Mouse (Mus musculus): ENCODE results near the gene Scgb1c1. TPM values are rescaled to one million over a fixed set of nuclear protein-coding genes. Genes with fewer than 3 reads are reported as not detected.

Scgb1c1 gene
- polyA plus RNA-seq, 1 experiment from 2014 or later: not detected

DNA sequence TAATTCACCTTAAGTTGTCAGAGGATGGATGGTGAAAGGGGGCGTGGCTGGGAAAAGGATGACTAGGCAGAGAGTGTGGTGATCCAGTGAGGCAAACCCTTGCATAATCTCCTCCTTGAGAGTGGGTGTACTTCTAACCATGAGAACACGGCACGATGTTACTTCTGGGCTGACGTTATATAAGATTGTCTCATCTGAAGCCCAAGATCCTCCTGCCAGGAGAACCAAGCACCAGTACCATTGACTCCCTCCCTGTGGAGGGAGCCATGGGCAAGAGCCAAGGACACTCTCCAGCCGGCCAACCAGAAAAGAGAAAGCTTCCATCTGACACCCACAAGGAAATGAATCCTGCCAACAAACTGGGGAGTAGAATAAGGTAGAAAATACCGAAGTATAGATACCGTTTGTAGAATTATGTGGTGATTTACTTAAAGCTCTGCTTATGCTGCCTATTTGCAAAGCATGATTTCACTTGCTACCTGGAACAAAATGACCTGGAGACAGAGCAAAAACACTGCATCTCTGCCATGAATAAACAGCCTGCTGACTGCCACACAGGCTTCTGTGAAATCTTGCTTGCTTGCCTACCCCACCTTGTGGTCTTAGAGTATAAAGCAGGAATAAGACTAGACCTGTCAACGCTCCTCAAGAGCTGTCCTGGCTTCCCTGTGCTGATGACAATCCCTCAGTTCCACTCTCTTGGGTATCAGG is 17.0 kb upstream of the Scgb1c1 start:
- Histone ChIP-seq H3K4me1 (no peaks in the 10 kb centered on the region), H3K9me3 (no peaks in the 10 kb centered on the region), H3K27ac (no peak overlapping the region), H3K4me3 (no peak overlapping the region), H3K4me2 (replicated peaks) (no peak overlapping the region), H3K27me3 (no peaks in the 10 kb centered on the region), H3K9ac (no peak overlapping the region), H3K36me3 (no peaks in the 10 kb centered on the region)
- WGBS: 45% methylated on average over 8 of the region's 8 CpGs
- no peak for ATAC-seq (ENCODE audit: insufficient number of reproducible peaks, insufficient read depth, low FRiP score, low TSS enrichment)

DNA sequence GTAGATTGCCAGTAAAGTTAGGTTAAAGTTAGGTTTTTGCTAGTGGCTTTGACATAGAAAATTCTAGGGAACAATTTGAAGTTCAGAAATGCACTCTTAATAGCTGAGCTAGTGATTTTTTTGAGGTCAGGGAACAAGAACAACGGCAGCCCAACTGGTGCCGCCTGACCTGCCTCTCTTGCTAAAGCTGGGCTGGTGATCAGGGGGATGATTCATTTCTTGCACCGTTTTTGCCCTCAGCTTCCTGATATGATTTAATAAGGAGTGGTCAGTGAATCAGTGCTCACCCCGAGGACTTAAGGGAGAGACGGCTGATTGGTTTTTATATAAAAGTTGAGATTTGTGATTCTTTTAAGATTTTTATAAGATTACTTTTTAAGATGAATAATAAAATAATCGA is 13.9 kb upstream of the Scgb1c1 start:
- Histone ChIP-seq H3K9me3 (no peaks in the 10 kb centered on the region), H3K4me1 (no peaks in the 10 kb centered on the region), H3K27ac (no peak overlapping the region), H3K36me3 (no peaks in the 10 kb centered on the region), H3K4me2 (replicated peaks) (no peak overlapping the region), H3K4me3 (no peak overlapping the region), H3K27me3 (no peaks in the 10 kb centered on the region), H3K9ac (no peak overlapping the region)
- 70% methylated on average over 6 of the region's 6 CpGs for WGBS
- no peak for ATAC-seq (ENCODE audit: insufficient number of reproducible peaks, insufficient read depth, low FRiP score, low TSS enrichment)

DNA sequence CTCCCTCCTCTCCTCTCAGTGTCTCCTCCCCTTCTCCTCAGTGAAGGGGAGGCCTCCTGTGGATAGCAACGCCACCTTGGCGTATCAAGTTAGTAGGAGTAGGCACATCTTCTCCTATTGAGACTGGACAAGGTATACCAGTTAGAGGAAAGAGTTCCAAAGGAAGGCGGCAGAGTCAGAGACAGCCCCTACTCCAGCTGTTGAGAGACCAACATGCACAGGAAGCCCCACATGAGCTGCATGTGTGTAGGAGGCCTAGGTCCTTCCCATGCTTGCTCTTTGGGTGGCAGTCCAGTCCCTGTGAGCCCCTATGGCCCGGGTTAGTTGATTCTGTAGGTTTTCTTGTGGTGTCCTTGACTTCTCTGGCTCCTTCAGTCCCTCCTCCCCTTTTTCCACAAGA is 12.0 kb upstream of the Scgb1c1 start:
- Histone ChIP-seq H3K4me3 (no peak overlapping the region), H3K9ac (no peak overlapping the region), H3K36me3 (no peaks in the 10 kb centered on the region), H3K4me1 (no peaks in the 10 kb centered on the region), H3K4me2 (replicated peaks) (no peak overlapping the region), H3K27ac (no peak overlapping the region), H3K27me3 (no peaks in the 10 kb centered on the region), H3K9me3 (no peaks in the 10 kb centered on the region)
- no peak for ATAC-seq (ENCODE audit: insufficient number of reproducible peaks, insufficient read depth, low FRiP score, low TSS enrichment)
- 79% methylated on average over 4 of the region's 4 CpGs for WGBS

DNA sequence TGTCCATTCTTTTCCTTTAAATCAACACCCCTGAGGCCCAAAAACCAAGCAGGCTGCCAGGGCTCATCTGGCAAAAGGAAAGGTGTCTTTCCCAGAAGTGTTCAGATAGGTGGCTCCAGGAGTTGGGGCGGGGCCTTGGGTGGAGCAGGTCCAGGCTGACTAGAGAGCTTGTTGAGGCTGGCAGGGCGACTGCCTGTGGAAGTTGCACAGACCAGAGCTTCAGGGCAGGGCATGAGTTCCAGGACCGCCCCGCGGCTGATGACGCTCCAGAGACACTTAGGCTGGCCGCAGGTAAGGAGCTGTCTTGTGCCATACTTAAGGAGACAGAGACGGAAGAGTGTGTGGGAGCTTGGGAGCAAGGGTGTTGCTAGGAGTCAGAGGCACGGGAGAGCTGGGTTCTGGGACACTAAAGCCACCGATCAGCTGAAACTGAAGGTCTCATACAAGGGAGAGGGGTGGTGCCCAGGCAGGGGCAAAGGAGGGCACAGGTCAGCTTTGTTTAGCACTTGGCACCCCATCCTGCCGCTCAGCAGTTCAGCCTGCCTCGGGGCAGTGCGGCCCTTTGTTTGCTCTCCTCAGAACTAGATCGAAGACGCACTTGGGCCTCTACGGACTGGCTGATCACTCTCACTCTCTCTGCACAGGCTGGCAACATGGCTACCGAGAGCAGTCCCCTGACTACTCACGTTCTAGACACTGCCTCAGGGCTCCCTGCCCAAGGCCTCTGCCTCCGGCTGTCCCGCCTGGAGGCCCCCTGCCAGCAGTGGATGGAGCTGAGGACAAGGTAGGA is 10.2 kb upstream of the Scgb1c1 start, which contains the start of gene Urah:
Gene Urah, plus strand, starts transcription at position 51 of the 790 bp plus-strand sequence.
- WGBS: 35% methylated on average over 20 of the region's 20 CpGs
- ATAC-seq (ENCODE audit: insufficient number of reproducible peaks, insufficient read depth, low FRiP score, low TSS enrichment): no peak
- Histone ChIP-seq H3K36me3 (no peaks in the 10 kb centered on the region), H3K27me3 (no peaks in the 10 kb centered on the region; the same call in none of the 2 replicates), H3K9me3 (no peaks in the 10 kb centered on the region), H3K9ac (no peak within 1 kb of the TSS), H3K27ac (no peak within 1 kb of the TSS), H3K4me1 (no peaks in the 10 kb centered on the region), H3K4me2 (replicated peaks) (no peak within 1 kb of the TSS), H3K4me3 (no peak within 1 kb of the TSS)

DNA sequence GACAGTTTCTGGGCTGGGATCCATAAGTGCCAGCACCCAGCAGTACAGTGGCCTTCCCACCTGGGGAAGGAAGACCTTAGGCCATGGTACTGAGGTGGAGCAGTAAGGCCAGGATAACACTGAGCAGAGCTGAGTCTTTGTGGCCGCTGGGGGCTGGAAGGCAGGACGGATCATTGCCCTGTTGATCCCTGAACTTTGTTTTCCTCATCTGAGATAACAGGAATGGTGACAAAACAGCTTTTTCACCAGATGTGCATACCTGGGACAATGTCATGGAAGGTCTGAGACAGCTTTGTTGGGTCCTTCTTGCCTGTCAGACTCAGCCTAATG is 9.6 kb upstream of the Scgb1c1 start:
- 73% methylated on average over 2 of the region's 2 CpGs for WGBS
- H3K36me3 ChIP-seq: no peaks in the 10 kb centered on the region
- peaks cover 2% of the 10 kb centered on the region for H3K27me3 ChIP-seq
- H3K9ac ChIP-seq: no peak overlapping the region
- H3K27ac ChIP-seq: no peak overlapping the region
- no peak overlapping the region for H3K4me3 ChIP-seq
- H3K4me2 ChIP-seq (replicated peaks): no peak overlapping the region
- no peaks in the 10 kb centered on the region for H3K4me1 ChIP-seq
- ATAC-seq (ENCODE audit: insufficient number of reproducible peaks, insufficient read depth, low FRiP score, low TSS enrichment): no peak
- no peaks in the 10 kb centered on the region for H3K9me3 ChIP-seq

DNA sequence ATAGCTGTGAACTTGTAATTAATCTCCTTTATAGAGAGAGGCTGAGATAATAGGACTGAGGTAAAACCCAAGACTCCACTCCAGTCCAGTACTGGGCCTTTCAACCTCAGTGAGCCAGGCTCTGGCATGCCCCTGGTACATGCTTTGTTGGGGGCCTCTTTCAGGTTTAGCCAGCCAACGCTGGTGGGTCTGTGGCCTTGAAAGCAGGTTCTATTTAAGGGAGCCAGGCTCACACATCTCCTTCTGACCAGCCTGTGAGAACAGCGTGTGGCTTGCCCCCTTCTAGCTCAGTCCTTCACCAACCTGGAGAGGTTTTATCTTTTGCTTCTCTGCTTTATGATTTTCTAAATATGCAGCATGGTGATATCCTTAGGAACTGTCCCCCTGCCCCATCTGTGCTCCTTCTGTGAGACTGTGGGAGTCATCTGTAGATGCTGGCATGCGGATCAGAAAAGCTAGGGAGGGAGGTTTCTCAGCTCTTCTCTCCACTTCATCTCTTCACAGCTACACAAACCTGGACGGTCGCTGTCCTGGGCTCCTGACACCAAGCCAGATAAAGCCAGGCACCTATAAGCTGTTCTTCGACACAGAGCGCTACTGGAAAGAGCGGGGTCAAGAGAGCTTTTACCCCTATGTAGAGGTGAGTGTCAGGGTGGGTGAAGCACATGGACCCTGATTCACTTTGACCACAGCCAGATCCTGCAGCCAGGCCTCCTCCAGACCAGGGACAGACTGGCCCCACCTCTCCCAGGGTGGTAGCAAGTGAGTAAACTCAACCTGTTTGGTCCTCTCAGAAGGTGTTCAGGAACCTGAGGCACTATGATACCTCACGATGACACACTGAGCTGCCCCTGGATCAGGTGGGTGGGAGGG is 8.9 kb upstream of the Scgb1c1 start:
- H3K27me3 ChIP-seq: peaks cover 9% of the 10 kb centered on the region
- 88% methylated on average over 9 of the region's 9 CpGs for WGBS
- no peak overlapping the region for H3K9ac ChIP-seq
- H3K27ac ChIP-seq: no peak overlapping the region
- no peak for ATAC-seq (ENCODE audit: insufficient number of reproducible peaks, insufficient read depth, low FRiP score, low TSS enrichment)
- H3K4me1 ChIP-seq: no peaks in the 10 kb centered on the region; the same call in 1 of the 2 replicates
- no peak overlapping the region for H3K4me3 ChIP-seq
- H3K9me3 ChIP-seq: no peaks in the 10 kb centered on the region
- no peak overlapping the region for H3K4me2 ChIP-seq (replicated peaks)
- H3K36me3 ChIP-seq: no peaks in the 10 kb centered on the region

DNA sequence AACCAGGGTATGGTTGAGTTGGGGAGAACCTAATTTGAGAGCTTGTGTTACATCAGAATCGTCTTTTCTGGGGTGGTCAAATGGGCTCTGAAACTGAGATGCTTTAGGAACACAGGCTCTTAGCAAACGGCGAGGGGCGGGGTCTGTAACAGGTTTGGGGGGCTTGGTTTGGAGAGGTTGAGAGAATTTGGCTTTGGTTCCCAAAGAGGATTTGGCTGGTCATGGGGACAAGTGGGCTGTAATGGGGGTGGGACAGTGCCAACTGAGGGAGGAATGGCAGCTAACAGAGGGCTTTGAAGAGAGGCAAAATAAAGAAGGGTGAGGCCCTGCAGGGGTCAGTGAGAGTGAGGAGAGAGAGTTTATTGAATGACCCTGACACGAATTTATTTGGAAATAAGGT is 5.8 kb upstream of the Scgb1c1 start:
- H3K36me3 ChIP-seq: no peaks in the 10 kb centered on the region
- WGBS: 56% methylated on average over 5 of the region's 5 CpGs
- H3K4me2 ChIP-seq (replicated peaks): no peak overlapping the region
- no peaks in the 10 kb centered on the region; the same call in 1 of the 2 replicates for H3K4me1 ChIP-seq
- H3K9ac ChIP-seq: no peak overlapping the region
- no peaks in the 10 kb centered on the region for H3K9me3 ChIP-seq
- peaks cover 27% of the 10 kb centered on the region for H3K27me3 ChIP-seq
- no peak overlapping the region for H3K27ac ChIP-seq
- no peak overlapping the region for H3K4me3 ChIP-seq
- ATAC-seq (ENCODE audit: insufficient number of reproducible peaks, insufficient read depth, low FRiP score, low TSS enrichment): no peak

DNA sequence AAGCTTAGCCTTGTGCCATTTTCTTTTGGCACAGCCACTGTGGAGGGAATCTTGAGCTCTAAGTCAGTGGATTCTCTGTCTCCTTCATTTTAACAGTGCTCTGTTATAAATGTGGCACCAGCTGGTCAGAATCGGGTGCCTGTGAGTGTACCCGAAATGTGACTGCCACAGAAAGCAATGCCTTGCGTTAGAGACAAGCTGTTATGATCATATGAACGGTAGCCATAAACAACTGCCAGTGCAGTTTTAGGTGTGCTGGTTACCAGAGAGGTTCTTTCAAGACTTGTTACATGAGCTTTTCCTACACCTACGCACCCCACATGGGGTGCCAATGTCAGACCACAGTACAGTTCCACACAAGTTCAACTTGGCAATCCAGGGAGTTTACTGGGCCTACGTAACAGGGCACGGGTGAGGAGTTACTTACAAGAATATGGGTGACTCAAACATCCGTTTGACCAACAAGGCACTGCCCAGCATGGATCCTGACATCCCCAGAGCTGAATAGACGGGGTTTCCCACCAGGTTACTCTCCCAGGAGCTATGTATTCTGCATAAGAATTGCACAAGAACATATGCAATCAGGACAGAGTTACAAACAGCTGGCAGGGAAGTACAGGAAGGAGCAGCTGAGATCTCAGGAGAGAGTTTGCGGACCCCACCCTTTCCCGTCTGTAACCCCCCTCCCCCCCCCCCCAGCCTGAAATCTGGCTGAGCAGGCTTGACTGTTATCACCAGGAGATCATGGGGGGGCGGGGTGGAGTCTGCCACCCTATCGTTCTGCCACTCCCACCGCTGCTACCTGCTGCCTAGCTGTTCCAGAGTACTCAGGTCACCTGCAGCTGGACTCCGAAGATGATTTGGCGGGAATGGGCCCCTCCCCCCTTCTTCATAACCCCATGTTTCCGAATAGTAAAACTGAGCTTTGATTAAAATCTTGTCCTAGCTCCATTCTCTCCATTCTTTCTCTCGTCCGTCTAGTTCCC is 4.3 kb upstream of the Scgb1c1 start:
- Histone ChIP-seq H3K27me3 (peaks cover 27% of the 10 kb centered on the region), H3K9ac (no peak overlapping the region), H3K4me1 (no peaks in the 10 kb centered on the region; the same call in 1 of the 2 replicates), H3K4me2 (replicated peaks) (no peak overlapping the region), H3K9me3 (no peaks in the 10 kb centered on the region), H3K4me3 (no peak overlapping the region), H3K27ac (no peak overlapping the region), H3K36me3 (no peaks in the 10 kb centered on the region)
- WGBS: 36% methylated on average over 19 of the region's 19 CpGs
- no peak for ATAC-seq (ENCODE audit: insufficient number of reproducible peaks, insufficient read depth, low FRiP score, low TSS enrichment)

DNA sequence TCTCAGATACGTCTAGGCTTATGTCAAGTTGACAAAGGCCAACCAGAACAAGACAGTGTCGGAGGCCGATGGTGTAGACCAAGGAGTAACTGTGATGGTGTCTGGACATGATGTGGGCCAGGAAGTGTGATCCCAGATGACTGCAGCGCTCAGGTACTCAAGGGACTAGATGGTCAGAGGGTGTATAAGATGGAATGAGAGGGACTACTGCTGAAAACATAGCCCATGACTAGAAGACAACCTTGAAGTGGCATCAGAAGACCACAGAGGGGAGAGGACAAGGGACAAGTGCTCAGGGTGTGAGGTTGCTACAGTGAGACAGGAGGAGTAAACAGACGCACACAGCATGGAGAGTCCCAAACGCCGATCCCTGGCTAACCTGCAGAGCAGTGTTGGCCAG is 1.5 kb upstream of the Scgb1c1 start:
- WGBS: 79% methylated on average over 7 of the region's 7 CpGs
- Histone ChIP-seq H3K9me3 (no peaks in the 10 kb centered on the region), H3K9ac (no peak overlapping the region), H3K27me3 (peaks cover 27% of the 10 kb centered on the region), H3K4me1 (no peaks in the 10 kb centered on the region; the same call in 1 of the 2 replicates), H3K36me3 (no peaks in the 10 kb centered on the region), H3K4me2 (replicated peaks) (no peak overlapping the region), H3K4me3 (no peak overlapping the region), H3K27ac (no peak overlapping the region)
- no peak for ATAC-seq (ENCODE audit: insufficient number of reproducible peaks, insufficient read depth, low FRiP score, low TSS enrichment)

DNA sequence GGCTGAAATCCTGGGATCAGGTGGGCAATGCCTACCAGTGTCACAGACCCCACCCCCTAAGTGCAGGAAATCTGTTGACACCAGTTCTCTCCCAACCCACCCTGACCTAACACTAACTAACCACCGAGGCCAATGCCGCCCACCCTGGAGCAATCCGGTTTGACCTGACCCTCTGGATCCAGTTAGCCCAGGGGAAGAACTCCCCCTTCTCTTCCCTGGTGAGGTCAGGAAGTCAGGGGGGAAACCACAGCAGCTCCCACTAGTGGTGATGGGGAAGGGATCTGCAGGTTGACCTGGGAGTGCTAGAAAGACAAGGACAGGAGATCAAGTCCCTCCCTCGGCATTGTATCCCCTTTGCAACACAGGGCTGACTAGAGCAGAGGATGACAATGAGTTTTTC is 336 bp downstream of the Scgb1c1 start:
- Histone ChIP-seq H3K4me2 (replicated peaks) (no peak overlapping the region), H3K9ac (no peak overlapping the region), H3K9me3 (no peaks in the 10 kb centered on the region), H3K27me3 (peaks cover 26% of the 10 kb centered on the region), H3K4me1 (no peaks in the 10 kb centered on the region; the same call in 1 of the 2 replicates), H3K27ac (no peak overlapping the region), H3K4me3 (no peak overlapping the region), H3K36me3 (no peaks in the 10 kb centered on the region)
- no peak for ATAC-seq (ENCODE audit: insufficient number of reproducible peaks, insufficient read depth, low FRiP score, low TSS enrichment)
- WGBS: 29% methylated on average over 4 of the region's 4 CpGs

DNA sequence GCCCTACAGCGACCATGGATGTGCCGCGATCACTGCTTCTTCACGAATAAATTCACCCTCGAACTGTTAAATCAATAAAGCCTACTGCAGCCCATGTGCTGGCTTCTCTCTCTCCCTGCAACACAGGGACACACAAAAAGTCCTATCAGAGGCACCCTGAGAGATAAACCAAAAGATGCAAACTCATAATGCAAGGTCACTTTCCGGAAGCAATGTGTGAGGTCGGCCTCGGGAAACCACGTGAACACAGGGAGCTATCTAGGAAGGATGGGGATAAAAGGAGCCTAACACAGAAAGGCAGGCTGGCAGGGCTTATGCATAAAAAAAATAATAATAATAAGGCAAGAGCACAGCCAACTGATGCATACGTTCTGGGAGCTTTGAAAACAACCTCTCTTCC is 1.3 kb downstream of the Scgb1c1 start:
- WGBS: 85% methylated on average over 10 of the region's 10 CpGs
- Histone ChIP-seq H3K9ac (no peak overlapping the region), H3K9me3 (no peaks in the 10 kb centered on the region), H3K4me2 (replicated peaks) (no peak overlapping the region), H3K36me3 (peaks cover 4% of the 10 kb centered on the region), H3K27me3 (peaks cover 16% of the 10 kb centered on the region), H3K4me1 (no peaks in the 10 kb centered on the region), H3K4me3 (no peak overlapping the region), H3K27ac (no peak overlapping the region)
- no peak for ATAC-seq (ENCODE audit: insufficient number of reproducible peaks, insufficient read depth, low FRiP score, low TSS enrichment)

Data from embryonic facial prominence, embryonic 12.5 days (tissue).